Mouse (Mus musculus): ENCODE measurements around the gene Gm49403. TPM values are rescaled to one million over a fixed set of nuclear protein-coding genes. Genes with fewer than 3 reads are reported as not detected.

The Gm49403 gene
- polyA plus RNA-seq, 1 experiment from 2014 or later = not detected

DNA sequence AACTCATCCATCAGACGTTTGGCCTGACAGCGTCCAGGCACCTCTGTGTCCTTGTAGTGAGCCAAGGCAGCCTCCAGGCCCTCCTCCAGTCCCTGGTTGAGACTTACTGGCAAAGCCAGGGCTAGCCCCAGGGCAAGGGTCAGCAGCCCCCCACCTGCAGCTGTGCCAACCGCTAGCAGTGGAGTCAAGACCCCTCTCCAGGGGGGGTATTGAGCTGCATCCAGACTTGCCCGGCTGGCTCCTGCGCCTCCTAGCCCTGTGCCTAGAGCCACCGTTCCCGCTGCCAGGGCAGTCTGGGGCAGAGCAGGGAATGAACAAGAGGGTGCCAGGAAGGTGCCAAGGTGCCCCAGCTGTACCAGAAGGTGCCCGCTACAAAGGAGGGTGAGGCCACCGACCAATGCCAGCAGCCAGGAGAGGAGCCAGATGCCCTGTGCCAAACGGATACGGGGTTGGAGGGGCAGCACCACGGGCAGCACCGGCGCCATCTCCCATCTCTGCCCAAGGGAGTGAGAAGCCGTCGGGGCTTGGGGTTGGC, 45.0 kb downstream of the Gm49403 start:
- H3K36me3 ChIP-seq (ENCODE audit: insufficient read depth) = peaks cover 41% of the 10 kb centered on the region
- peak overlapping the region; percentile 82 for H3K4me2 ChIP-seq
- TF ChIP-seq CTCF (IDR thresholded peaks at IDR 0.05; ENCODE audit: low read depth) = no peak
- H3K27me3 ChIP-seq (ENCODE audit: insufficient read depth, low read length) = no peaks in the 10 kb centered on the region
- 23% methylated on average over 16 of the region's 16 CpGs for WGBS
- no peaks in the 10 kb centered on the region for H3K4me1 ChIP-seq (ENCODE audit: insufficient read depth)
- peak overlapping the region; percentile 82 for H3K4me3 ChIP-seq (ENCODE audit: low read depth, low read length)
- DNase-seq (no peak), ATAC-seq (ENCODE audit: insufficient read depth) (peak; percentile 15; the same call in 1 of the 2 replicates)
- H3K27ac ChIP-seq (ENCODE audit: low read depth) = peak overlapping the region; percentile 82
- H3K9ac ChIP-seq = peak overlapping the region; percentile 79
- no peaks in the 10 kb centered on the region for H3K9me3 ChIP-seq (ENCODE audit: low read depth, low read length)

DNA sequence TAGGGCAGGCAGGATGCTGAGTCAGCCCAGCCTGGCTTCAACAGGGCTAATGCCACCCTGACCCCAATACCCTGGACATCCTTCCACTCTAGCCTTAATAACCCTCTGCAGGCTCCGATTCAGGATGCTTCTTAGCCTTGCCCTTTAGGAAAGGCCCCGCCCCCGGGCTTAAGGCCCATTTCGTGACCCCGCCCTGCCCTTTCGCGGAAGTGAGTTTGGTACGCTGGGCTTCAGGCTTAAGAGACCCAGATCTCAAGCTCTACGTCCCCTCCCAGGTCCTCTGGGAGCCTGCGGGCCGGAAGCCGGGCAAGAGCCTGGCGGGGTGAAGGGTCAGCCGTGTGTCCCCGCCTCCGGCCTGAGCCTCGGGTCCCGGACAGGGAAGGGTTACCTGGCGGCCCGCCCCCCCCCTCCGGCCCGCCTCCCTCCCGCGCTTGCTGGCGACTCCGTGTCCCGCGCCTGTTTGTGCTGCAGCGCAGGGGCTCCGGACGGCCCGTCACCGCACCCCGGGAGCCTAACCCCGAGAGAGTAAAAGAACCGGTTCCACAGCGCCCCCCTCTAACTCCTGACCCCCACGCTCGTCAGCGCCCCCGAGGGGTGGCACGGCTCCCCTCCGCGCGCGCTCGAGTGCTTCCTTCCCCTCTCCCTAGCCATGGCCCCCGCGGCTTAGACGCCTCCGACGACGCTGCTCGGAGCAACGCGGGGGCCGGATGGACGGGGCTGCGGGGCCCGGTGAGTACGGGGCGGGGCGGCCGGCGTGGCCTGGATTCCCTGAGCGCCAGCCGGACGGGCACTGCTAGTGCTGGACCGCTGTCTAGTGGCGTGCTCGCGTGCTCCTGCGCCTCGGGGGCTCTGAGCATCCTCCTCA, 45.7 kb downstream of the Gm49403 start, which contains the start of the genes Rom1 and Eml3:
Gene Rom1, minus strand, starts transcription at position 133 of the 865 bp plus-strand sequence.
Gene Eml3, plus strand, starts transcription at position 329 of the 865 bp plus-strand sequence.
- H3K4me1 ChIP-seq (ENCODE audit: insufficient read depth) = no peaks in the 10 kb centered on the region
- no peaks in the 10 kb centered on the region for H3K27me3 ChIP-seq (ENCODE audit: insufficient read depth, low read length)
- ATAC-seq (ENCODE audit: insufficient read depth) (peak; percentile 84), DNase-seq (peak; percentile 88)
- TF ChIP-seq CTCF (IDR thresholded peaks at IDR 0.05; ENCODE audit: low read depth) = peak; percentile 55
- peak within 1 kb of the TSS; percentile 82 for H3K4me2 ChIP-seq
- no peaks in the 10 kb centered on the region for H3K9me3 ChIP-seq (ENCODE audit: low read depth, low read length)
- peak within 1 kb of the TSS; percentile 79 for H3K9ac ChIP-seq
- peak within 1 kb of the TSS; percentile 82 for H3K4me3 ChIP-seq (ENCODE audit: low read depth, low read length)
- H3K27ac ChIP-seq (ENCODE audit: low read depth) = peak within 1 kb of the TSS; percentile 82
- under 1% methylated on average over 72 of the region's 74 CpGs for WGBS
- H3K36me3 ChIP-seq (ENCODE audit: insufficient read depth) = peaks cover 48% of the 10 kb centered on the region

DNA sequence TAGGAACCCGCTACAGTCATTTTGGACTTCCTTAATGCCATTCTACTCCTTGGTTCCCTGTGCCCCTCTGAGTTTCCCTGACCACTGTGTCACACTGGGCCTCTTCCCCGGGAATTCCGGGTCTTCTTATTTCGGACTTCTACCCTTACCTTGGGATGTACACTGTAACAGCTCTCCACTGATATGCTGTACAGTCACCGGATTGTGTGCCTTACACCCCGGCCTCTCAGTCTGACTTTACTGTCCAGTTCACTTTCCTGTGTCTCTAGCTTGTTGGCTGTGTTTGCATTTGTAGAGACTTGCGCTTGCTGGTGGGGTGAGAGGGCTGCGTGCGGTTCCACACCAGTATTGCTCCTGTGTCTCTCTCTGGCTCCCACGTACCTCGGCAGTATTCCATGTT, 46.4 kb downstream of the Gm49403 start:
- no peaks in the 10 kb centered on the region for H3K4me1 ChIP-seq (ENCODE audit: insufficient read depth)
- H3K9me3 ChIP-seq (ENCODE audit: low read depth, low read length) = no peaks in the 10 kb centered on the region
- H3K4me3 ChIP-seq (ENCODE audit: low read depth, low read length) = peak overlapping the region; percentile 82
- WGBS = 3% methylated on average over 11 of the region's 11 CpGs
- H3K4me2 ChIP-seq = peak overlapping the region; percentile 82
- ATAC-seq (ENCODE audit: insufficient read depth) (peak; percentile 28), DNase-seq (no peak)
- no peaks in the 10 kb centered on the region for H3K27me3 ChIP-seq (ENCODE audit: insufficient read depth, low read length)
- peaks cover 53% of the 10 kb centered on the region for H3K36me3 ChIP-seq (ENCODE audit: insufficient read depth)
- no peak for TF ChIP-seq CTCF (IDR thresholded peaks at IDR 0.05; ENCODE audit: low read depth)
- peak overlapping the region; percentile 79 for H3K9ac ChIP-seq
- peak overlapping the region; percentile 82; the same call in 1 of the 2 replicates for H3K27ac ChIP-seq (ENCODE audit: low read depth)

DNA sequence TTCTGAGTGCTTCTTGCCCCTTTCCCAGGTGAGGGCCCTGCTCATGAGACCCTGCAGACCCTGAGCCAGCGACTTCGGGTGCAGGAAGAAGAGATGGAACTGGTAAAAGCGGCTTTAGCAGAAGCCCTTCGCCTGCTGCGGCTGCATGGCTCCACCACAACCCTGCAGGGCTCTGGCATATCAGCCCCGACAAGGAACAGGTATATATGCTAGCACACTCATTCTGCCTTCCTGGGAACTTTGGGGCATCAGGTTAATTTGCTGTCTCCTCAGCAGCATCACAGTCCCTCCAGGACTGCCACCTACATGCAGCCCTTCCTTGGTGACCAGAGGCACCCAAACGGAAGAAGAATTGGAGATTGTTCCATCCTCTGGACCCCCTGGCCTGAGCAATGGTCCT, 47.0 kb downstream of the Gm49403 start:
- Histone ChIP-seq H3K27me3 (ENCODE audit: insufficient read depth, low read length) (no peaks in the 10 kb centered on the region), H3K4me1 (ENCODE audit: insufficient read depth) (no peaks in the 10 kb centered on the region), H3K9me3 (ENCODE audit: low read depth, low read length) (no peaks in the 10 kb centered on the region), H3K27ac (ENCODE audit: low read depth) (no peak overlapping the region), H3K4me3 (ENCODE audit: low read depth, low read length) (peak overlapping the region; percentile 82), H3K9ac (peak overlapping the region; percentile 79; the same call in 1 of the 2 replicates), H3K36me3 (ENCODE audit: insufficient read depth) (peaks cover 55% of the 10 kb centered on the region), H3K4me2 (peak overlapping the region; percentile 82)
- ATAC-seq (ENCODE audit: insufficient read depth) = no peak
- DNase-seq = no peak
- TF ChIP-seq CTCF (IDR thresholded peaks at IDR 0.05; ENCODE audit: low read depth) = no peak
- 64% methylated on average over 7 of the region's 7 CpGs for WGBS

DNA sequence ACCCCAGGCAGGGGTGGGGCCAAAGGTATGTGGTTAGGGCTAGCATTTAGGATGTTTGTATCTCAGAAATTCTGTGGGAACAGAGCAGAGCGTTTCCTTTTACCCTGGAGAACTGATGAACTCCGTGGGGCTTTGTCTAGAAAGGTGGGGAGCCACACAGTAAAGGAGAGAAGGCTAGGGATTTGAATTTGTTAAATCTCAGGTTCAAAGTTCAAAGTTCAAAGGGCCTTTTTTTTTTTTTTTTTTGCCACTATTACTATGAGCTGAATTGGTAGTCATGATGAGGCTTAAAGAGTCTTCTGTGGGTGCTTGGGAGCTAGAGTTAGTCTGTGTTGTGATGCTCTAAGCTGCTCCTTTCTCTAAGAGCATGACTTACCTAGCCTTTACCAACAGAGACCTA, 53.0 kb downstream of the Gm49403 start:
- Histone ChIP-seq H3K9me3 (ENCODE audit: low read depth, low read length) (no peaks in the 10 kb centered on the region), H3K4me1 (ENCODE audit: insufficient read depth) (no peaks in the 10 kb centered on the region), H3K4me3 (ENCODE audit: low read depth, low read length) (no peak overlapping the region), H3K9ac (no peak overlapping the region), H3K27me3 (ENCODE audit: insufficient read depth, low read length) (no peaks in the 10 kb centered on the region), H3K4me2 (no peak overlapping the region), H3K36me3 (ENCODE audit: insufficient read depth) (peaks cover 66% of the 10 kb centered on the region), H3K27ac (ENCODE audit: low read depth) (no peak overlapping the region)
- TF ChIP-seq CTCF (IDR thresholded peaks at IDR 0.05; ENCODE audit: low read depth) = no peak
- WGBS = 80% methylated on average over 2 of the region's 2 CpGs
- ATAC-seq (ENCODE audit: insufficient read depth) (no peak), DNase-seq (no peak)

Small RNA genes within 50 kb of the gene (microRNA-seq; reads per million reads assigned to microRNA genes)
- not detected for gene Mir5136 (ENCODE audit: borderline number of aligned reads)

Other genes with a start within 250 kb of the Gm49403 start
- 0.05 and 0.08 TPM in 2 replicates for gene Chrm1, start 220.1 kb upstream of the Gm49403 start, polyA plus RNA-seq (2014; fragmentation: Nextera tagmentation; extraction: Ambion mirVana)
- 85.0 and 89.1 TPM in 2 replicates for gene Slc3a2, start 160.6 kb upstream of the Gm49403 start, polyA plus RNA-seq (2014; fragmentation: Nextera tagmentation; extraction: Ambion mirVana)
- 83.4 and 88.0 TPM in 2 replicates for gene Wdr74, start 148.1 kb upstream of the Gm49403 start, polyA plus RNA-seq (2014; fragmentation: Nextera tagmentation; extraction: Ambion mirVana)
- 1.2 and 2.3 TPM in 2 replicates for gene 1700092M07Rik, start 143.2 kb upstream of the Gm49403 start, polyA plus RNA-seq (2014; fragmentation: Nextera tagmentation; extraction: Ambion mirVana)
- gene Stx5a, start 142.5 kb upstream of the Gm49403 start, polyA plus RNA-seq (2014; fragmentation: Nextera tagmentation; extraction: Ambion mirVana) = 122 and 126 TPM in 2 replicates
- 195 and 197 TPM in 2 replicates for gene Nxf1, start 126.9 kb upstream of the Gm49403 start, polyA plus RNA-seq (2014; fragmentation: Nextera tagmentation; extraction: Ambion mirVana)
- gene Tmem223, start 112.9 kb upstream of the Gm49403 start, polyA plus RNA-seq (2014; fragmentation: Nextera tagmentation; extraction: Ambion mirVana) = 166 and 207 TPM in 2 replicates
- gene Tmem179b, start 109.5 kb upstream of the Gm49403 start, polyA plus RNA-seq (2014; fragmentation: Nextera tagmentation; extraction: Ambion mirVana) = 67.7 and 72.3 TPM in 2 replicates
- gene Taf6l, start 97.5 kb upstream of the Gm49403 start, polyA plus RNA-seq (2014; fragmentation: Nextera tagmentation; extraction: Ambion mirVana) = 21.5 and 24.7 TPM in 2 replicates
- 162 and 163 TPM in 2 replicates for gene Polr2g, start 85.4 kb upstream of the Gm49403 start, polyA plus RNA-seq (2014; fragmentation: Nextera tagmentation; extraction: Ambion mirVana)
- 6.1 and 6.6 TPM in 2 replicates for gene Zbtb3, start 81.4 kb upstream of the Gm49403 start, polyA plus RNA-seq (2014; fragmentation: Nextera tagmentation; extraction: Ambion mirVana)
- 53.7 and 55.7 TPM in 2 replicates for gene Ttc9c, start 64.6 kb upstream of the Gm49403 start, polyA plus RNA-seq (2014; fragmentation: Nextera tagmentation; extraction: Ambion mirVana)
- 7.9 and 8.3 TPM in 2 replicates for gene Hnrnpul2, start 63.9 kb upstream of the Gm49403 start, polyA plus RNA-seq (2014; fragmentation: Nextera tagmentation; extraction: Ambion mirVana)
- gene AC129217.1, start 54.2 kb upstream of the Gm49403 start, polyA plus RNA-seq (2014; fragmentation: Nextera tagmentation; extraction: Ambion mirVana) = not detected in 2 replicates
- 38.4 and 42.5 TPM in 2 replicates for gene Bscl2, start 46.5 kb upstream of the Gm49403 start, polyA plus RNA-seq (2014; fragmentation: Nextera tagmentation; extraction: Ambion mirVana)
- gene Gng3, start 44.7 kb upstream of the Gm49403 start, polyA plus RNA-seq (2014; fragmentation: Nextera tagmentation; extraction: Ambion mirVana) = 1.2 and 2.1 TPM in 2 replicates
- gene Lrrn4cl, start 33.2 kb upstream of the Gm49403 start, polyA plus RNA-seq (2014; fragmentation: Nextera tagmentation; extraction: Ambion mirVana) = 0.83 and 0.96 TPM in 2 replicates
- gene Ubxn1, start 12.4 kb upstream of the Gm49403 start, polyA plus RNA-seq (2014; fragmentation: Nextera tagmentation; extraction: Ambion mirVana) = 149 and 152 TPM in 2 replicates
- gene Uqcc3, start 3.0 kb upstream of the Gm49403 start, polyA plus RNA-seq (2014; fragmentation: Nextera tagmentation; extraction: Ambion mirVana) = 51.9 and 53.9 TPM in 2 replicates
- gene Lbhd1, start 198 bp upstream of the Gm49403 start, polyA plus RNA-seq (2014; fragmentation: Nextera tagmentation; extraction: Ambion mirVana) = 72.1 and 78.8 TPM in 2 replicates
- 92.0 and 93.3 TPM in 2 replicates for gene 1810009A15Rik, start 4.9 kb downstream of the Gm49403 start, polyA plus RNA-seq (2014; fragmentation: Nextera tagmentation; extraction: Ambion mirVana)
- gene Gm49416, start 5.0 kb downstream of the Gm49403 start, polyA plus RNA-seq (2014; fragmentation: Nextera tagmentation; extraction: Ambion mirVana) = 0.37 TPM in 1 of 2 replicates, not detected in the other
- 43.1 and 46.5 TPM in 2 replicates for gene Ints5, start 9.1 kb downstream of the Gm49403 start, polyA plus RNA-seq (2014; fragmentation: Nextera tagmentation; extraction: Ambion mirVana)
- gene Ganab, start 14.1 kb downstream of the Gm49403 start, polyA plus RNA-seq (2014; fragmentation: Nextera tagmentation; extraction: Ambion mirVana) = 112 and 121 TPM in 2 replicates
- gene B3gat3, start 36.4 kb downstream of the Gm49403 start, polyA plus RNA-seq (2014; fragmentation: Nextera tagmentation; extraction: Ambion mirVana) = 34.5 and 37.8 TPM in 2 replicates
- gene Rom1, start 45.4 kb downstream of the Gm49403 start, polyA plus RNA-seq (2014; fragmentation: Nextera tagmentation; extraction: Ambion mirVana) = 0.73 and 1.3 TPM in 2 replicates
- 19.0 and 19.5 TPM in 2 replicates for gene Eml3, start 45.6 kb downstream of the Gm49403 start, polyA plus RNA-seq (2014; fragmentation: Nextera tagmentation; extraction: Ambion mirVana)
- 44.0 and 52.1 TPM in 2 replicates for gene Mta2, start 57.9 kb downstream of the Gm49403 start, polyA plus RNA-seq (2014; fragmentation: Nextera tagmentation; extraction: Ambion mirVana)
- gene Tut1, start 69.9 kb downstream of the Gm49403 start, polyA plus RNA-seq (2014; fragmentation: Nextera tagmentation; extraction: Ambion mirVana) = 27.4 and 28.4 TPM in 2 replicates
- 480 and 516 TPM in 2 replicates for gene Eef1g, start 83.1 kb downstream of the Gm49403 start, polyA plus RNA-seq (2014; fragmentation: Nextera tagmentation; extraction: Ambion mirVana)
- gene Ahnak, start 105.4 kb downstream of the Gm49403 start, polyA plus RNA-seq (2014; fragmentation: Nextera tagmentation; extraction: Ambion mirVana) = 14.9 and 15.8 TPM in 2 replicates
- not detected in 2 replicates for gene Scgb1a1, start 204.0 kb downstream of the Gm49403 start, polyA plus RNA-seq (2014; fragmentation: Nextera tagmentation; extraction: Ambion mirVana)